Mouse (Mus musculus) splenic B cell, adult 2 months (primary cell): Measurements from ENCODE around the gene Nedd4.

Experiments used
- DNase-seq: peaks from one replicate; pipeline ENCODE4 v3.0.0-alpha.2; 2011; ENCODE audit warnings: low read depth, low spot score
- H3K27me3 ChIP-seq: 2 replicates; pipeline ENCODE4 v1.6.1; 2012; ENCODE audit warnings: mild to moderate bottlenecking, low read length, moderate library complexity, mixed read lengths; ENCODE audit not compliant: control insufficient read depth, poor library complexity, insufficient read depth, severe bottlenecking
- H3K36me3 ChIP-seq: 2 replicates; pipeline ENCODE4 v1.6.1; 2012; ENCODE audit warnings: mild to moderate bottlenecking, low read length, moderate library complexity, mixed read lengths; ENCODE audit not compliant: control insufficient read depth, poor library complexity, insufficient read depth, severe bottlenecking

The Nedd4 gene

GRCm38 (mm10) chr9:72753741-72754140 lies 91.6 kb downstream of the Nedd4 start:
- DNase-seq, result peak; percentile 27
- no peaks in the 10 kb centered on the region for H3K27me3 ChIP-seq
- H3K36me3 ChIP-seq, result no peaks in the 10 kb centered on the region

GRCm38 (mm10) chr9:72757143-72757542 lies 95.0 kb downstream of the Nedd4 start:
- no peaks in the 10 kb centered on the region for H3K27me3 ChIP-seq
- no peak for DNase-seq
- H3K36me3 ChIP-seq, result no peaks in the 10 kb centered on the region

GRCm38 (mm10) chr9:72758705-72759131 lies 96.6 kb downstream of the Nedd4 start:
- H3K27me3 ChIP-seq, result no peaks in the 10 kb centered on the region
- no peak for DNase-seq
- no peaks in the 10 kb centered on the region for H3K36me3 ChIP-seq

- Histone ChIP-seq H3K27me3 (no peaks in the 10 kb centered on the region), H3K36me3 (no peaks in the 10 kb centered on the region)
- DNase-seq, result no peak
Measured at GRCm38 (mm10) chr9:72763050-72763718, 101.0 kb downstream of the Nedd4 start.

DNA sequence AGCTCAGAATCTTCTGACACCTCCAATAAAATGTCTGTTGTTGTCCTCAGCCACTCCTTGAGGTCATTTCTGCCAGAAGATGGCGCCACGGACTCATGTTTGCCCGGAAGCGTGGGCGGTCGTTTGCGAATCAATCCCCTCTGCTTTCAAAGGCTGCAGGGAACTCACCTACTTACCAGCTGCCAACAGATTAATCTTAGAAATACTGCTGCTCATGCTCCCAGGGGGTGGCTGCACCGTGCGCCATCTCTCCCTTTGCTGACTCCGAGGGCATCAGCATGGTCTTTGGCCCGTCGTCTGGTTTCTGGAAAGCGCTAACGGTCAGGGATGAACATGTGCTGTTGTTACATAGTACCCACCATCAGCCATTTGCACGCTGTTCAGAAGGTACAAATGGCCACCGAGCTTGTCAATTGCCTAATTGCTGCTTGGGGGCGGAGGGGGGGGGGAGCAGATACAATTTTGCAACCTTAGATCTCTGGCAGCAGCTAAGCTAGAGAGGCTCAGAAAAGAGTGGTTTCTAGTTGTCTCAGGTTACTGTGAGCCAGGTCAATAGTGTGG lies 104.7 kb downstream of the Nedd4 start:
- Histone ChIP-seq H3K36me3 (no peaks in the 10 kb centered on the region), H3K27me3 (no peaks in the 10 kb centered on the region)
- peak; percentile 91 for DNase-seq

GRCm38 (mm10) chr9:72775022-72775421 lies 112.9 kb downstream of the Nedd4 start:
- no peaks in the 10 kb centered on the region for H3K27me3 ChIP-seq
- no peak for DNase-seq

GRCm38 (mm10) chr9:72779004-72779403 lies 116.9 kb downstream of the Nedd4 start:
- no peaks in the 10 kb centered on the region for H3K27me3 ChIP-seq
- no peaks in the 10 kb centered on the region for H3K36me3 ChIP-seq
- no peak for DNase-seq

More at GRCm38 (mm10) chr9:72775022-72775421, 112.9 kb downstream of the Nedd4 start:
- H3K36me3 ChIP-seq, result no peaks in the 10 kb centered on the region

- DNase-seq, result no peak
- H3K27me3 ChIP-seq, result no peaks in the 10 kb centered on the region
- no peaks in the 10 kb centered on the region for H3K36me3 ChIP-seq
Measured at GRCm38 (mm10) chr9:72779733-72780132, 117.6 kb downstream of the Nedd4 start.

- Histone ChIP-seq H3K27me3 (no peaks in the 10 kb centered on the region), H3K36me3 (no peaks in the 10 kb centered on the region)
- no peak for DNase-seq
Measured at GRCm38 (mm10) chr9:72780694-72781093, 118.5 kb downstream of the Nedd4 start.

GRCm38 (mm10) chr9:72781466-72781865 lies 119.3 kb downstream of the Nedd4 start:
- Histone ChIP-seq H3K36me3 (no peaks in the 10 kb centered on the region), H3K27me3 (no peaks in the 10 kb centered on the region)
- DNase-seq, result no peak

- DNase-seq, result no peak
- H3K36me3 ChIP-seq, result no peaks in the 10 kb centered on the region
- H3K27me3 ChIP-seq, result no peaks in the 10 kb centered on the region
Measured at GRCm38 (mm10) chr9:72782121-72782520, 120.0 kb downstream of the Nedd4 start.

DNA sequence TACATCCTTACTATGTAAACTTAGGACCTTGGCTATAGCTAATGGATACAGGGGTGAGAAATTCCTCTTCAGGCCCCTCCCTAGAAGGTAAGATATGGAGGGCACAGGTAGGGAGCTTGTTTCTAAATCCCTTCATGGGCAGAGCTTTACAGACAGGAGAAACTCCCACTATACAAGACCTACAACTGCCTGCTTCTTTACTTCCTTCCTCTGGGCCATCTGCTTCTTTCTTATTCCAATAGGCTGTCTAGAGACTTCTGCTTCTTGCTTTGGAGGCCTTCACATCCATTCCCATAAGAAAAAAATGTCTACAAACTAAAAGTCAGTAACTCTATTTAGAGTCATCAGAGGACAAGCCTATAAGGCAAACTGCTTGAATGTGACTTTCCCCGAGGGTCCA lies 125.6 kb downstream of the Nedd4 start:
- DNase-seq, result no peak
- no peaks in the 10 kb centered on the region for H3K27me3 ChIP-seq
- no peaks in the 10 kb centered on the region for H3K36me3 ChIP-seq

DNA sequence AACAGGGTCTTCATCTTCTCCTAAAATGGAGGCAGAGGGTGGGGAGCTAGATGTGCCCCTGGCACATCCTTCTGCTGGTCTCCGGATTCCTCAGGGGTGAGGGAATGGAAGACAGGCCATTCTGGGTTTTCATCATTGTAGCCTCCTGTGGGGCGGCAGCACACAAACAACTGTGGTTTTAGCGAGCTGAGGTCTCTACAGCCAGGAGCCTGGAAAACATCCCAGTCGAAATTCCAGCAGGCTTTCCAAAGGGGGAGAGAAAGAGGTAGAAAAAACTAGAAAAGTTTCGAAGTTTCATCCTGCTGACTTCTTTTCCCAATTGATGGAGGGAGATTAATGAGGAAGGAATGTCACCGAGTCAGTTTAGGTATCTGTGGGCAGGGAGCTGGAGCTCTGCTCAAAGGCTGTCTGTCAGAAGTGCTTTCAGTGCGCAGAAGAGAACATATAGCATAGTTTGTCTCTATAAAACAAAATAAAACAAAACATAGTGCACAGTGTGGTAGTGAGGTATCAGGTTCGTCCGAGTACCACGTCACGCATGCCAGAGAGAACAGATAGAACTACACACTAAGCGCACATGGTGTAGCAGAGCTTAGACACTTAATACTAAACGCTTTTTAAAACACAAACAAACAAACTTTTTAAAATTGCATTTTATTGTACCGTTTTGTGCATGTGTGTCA lies 128.5 kb downstream of the Nedd4 start:
- Histone ChIP-seq H3K27me3 (no peaks in the 10 kb centered on the region), H3K36me3 (no peaks in the 10 kb centered on the region)
- DNase-seq, result no peak

- no peaks in the 10 kb centered on the region for H3K27me3 ChIP-seq
- no peak for DNase-seq
- H3K36me3 ChIP-seq, result no peaks in the 10 kb centered on the region
Measured at GRCm38 (mm10) chr9:72791213-72791582, 129.1 kb downstream of the Nedd4 start.

- DNase-seq, result no peak
- Histone ChIP-seq H3K36me3 (no peaks in the 10 kb centered on the region), H3K27me3 (no peaks in the 10 kb centered on the region)
Measured at GRCm38 (mm10) chr9:72791681-72792080, 129.5 kb downstream of the Nedd4 start.
